Comparison of ENCODE assay signal across 16 mouse cellular contexts in the genomic region with DNA sequence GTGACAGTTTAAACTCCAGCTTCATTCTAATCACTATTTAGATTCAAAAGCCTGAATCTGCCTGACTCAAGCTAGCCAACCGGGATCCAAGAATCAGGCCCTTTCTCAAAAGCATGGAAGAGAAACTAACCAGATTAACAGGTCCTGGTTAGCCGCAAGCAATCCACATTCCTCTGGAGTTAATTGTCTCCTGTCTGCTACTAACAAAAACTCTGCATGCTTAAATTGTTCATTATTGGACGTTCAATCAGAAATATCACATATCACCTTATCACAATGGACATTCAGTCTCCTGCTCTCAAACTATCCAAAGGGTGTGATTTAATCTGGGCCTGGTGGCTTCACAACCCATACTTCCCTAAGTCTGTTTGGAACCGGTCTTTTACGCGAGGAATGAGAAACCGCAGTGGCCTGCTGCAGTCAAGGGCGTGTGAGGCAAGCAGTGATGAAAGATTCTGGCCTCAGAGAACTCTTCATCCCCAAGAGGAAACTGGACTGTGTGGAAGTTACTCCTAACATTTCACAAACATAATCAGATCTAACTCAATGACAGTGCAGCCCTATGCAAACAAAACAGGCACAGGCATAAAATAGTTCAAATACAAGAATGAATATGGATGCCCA. TPM values are rescaled to one million over a fixed set of nuclear protein-coding genes. Genes with fewer than 3 reads are reported as not detected.
DNase-seq lines count a peak whose midpoint lies in the region.
"Had no signal": no experiment of that assay in that cellular context is flagged by ENCODE, and none has a peak within 500 bp of the region (broad histone marks: within the 10 kb centered on the region; RNA-seq: fewer than 3 reads in every experiment).

No protein-coding gene starts in this region.

- peak; percentile 65 for DNase-seq in gastrocnemius, adult 18-20 months (ENCODE audit: low spot score)
- DNase-seq in gastrocnemius, postnatal 25 days: no peak
- peak; percentile 33 for DNase-seq in urinary bladder, postnatal 14 days (ENCODE audit: low spot score)
- DNase-seq in urinary bladder, postnatal 25 days (ENCODE audit: low spot score): no peak
- peak; percentile 15 for DNase-seq in lung, postnatal 10 days
- no peak for DNase-seq in T-cell, adult 2 months (ENCODE audit: low spot score)
- DNase-seq in spleen, postnatal 14 days (ENCODE audit: low spot score in 2 of 2): no peak
- no peak for DNase-seq in embryo, embryonic 10.5 days (ENCODE audit: low spot score)
- DNase-seq: cerebellum, adult 9-10 months; gastrocnemius, postnatal 10 days; lung, embryonic 14.5 days; midbrain, embryonic 14.5 days had no signal

RNA-seq across cellular contexts. Expression of a gene that starts 5.4 kb away (rescaled TPM):
- total RNA-seq in gastrocnemius, adult 18-20 months (2021): 10 to 100 TPM; 26.2 to 34.0 TPM
- total RNA-seq in gastrocnemius, postnatal 25 days (2021): 10 to 100 TPM; 18.0 to 18.9 TPM

RNA-seq across cellular contexts. Expression of a gene that starts 20.2 kb away (rescaled TPM):
- total RNA-seq in gastrocnemius, adult 18-20 months (2021): 1 to 10 TPM in 1 of 2 experiments, under 1 TPM in 1; 0.74 to 1.6 TPM
- 1 to 10 TPM; 1.8 TPM for total RNA-seq in gastrocnemius, postnatal 25 days (2021)

RNA-seq across cellular contexts. Expression of a gene that starts 57.1 kb away (rescaled TPM):
- total RNA-seq in gastrocnemius, adult 18-20 months (2021): not detected
- total RNA-seq in gastrocnemius, postnatal 25 days (2021): not detected
- total RNA-seq: gastrocnemius, postnatal 10 days; heart, postnatal 10 days; layer of hippocampus, adult 8-10 months; left cerebral cortex, postnatal 36 days; MEL had no signal

Comparison
In these comparisons a context has a peak if more than half of its experiments do, and no peak if none do; other contexts are left out.
1. DNase-seq: peak in gastrocnemius, adult 18-20 months (single experiment), urinary bladder, postnatal 14 days (single experiment) and lung, postnatal 10 days (single experiment); none in gastrocnemius, postnatal 25 days (single experiment), urinary bladder, postnatal 25 days (single experiment), T-cell, adult 2 months (single experiment), spleen, postnatal 14 days (0 of 2) and embryo, embryonic 10.5 days (single experiment).